Mouse (Mus musculus): ENCODE measurements around the gene Tpm4. TPM values are rescaled to one million over a fixed set of nuclear protein-coding genes. Genes with fewer than 3 reads are reported as not detected.
A peak's percentile ranks its signal among the peaks of the same experiment; 100 is the strongest.

Tpm4 gene
- polyA plus RNA-seq, 1 experiment from 2014 or later: 797 TPM

- Histone ChIP-seq H3K4me3 (no peak overlapping the region), H3K4me1 (no peaks in the 10 kb centered on the region), H3K36me3 (replicated peaks) (peaks cover 98% of the 10 kb centered on the region), H3K27me3 (replicated peaks; ENCODE audit: low read depth, poor library complexity, severe bottlenecking) (no peaks in the 10 kb centered on the region), H3K27ac (replicated peaks) (no peak overlapping the region), H3K9me3 (no peaks in the 10 kb centered on the region)
- DNase-seq (ENCODE audit: low spot score): no peak
- 79% methylated on average over 3 of the region's 3 CpGs for WGBS
These were observed 35.0 kb downstream of the Tpm4 start for GRCm38 (mm10) chr8:72169681-72170249.

- Histone ChIP-seq H3K4me1 (no peaks in the 10 kb centered on the region), H3K9me3 (no peaks in the 10 kb centered on the region), H3K4me3 (no peak overlapping the region), H3K27ac (replicated peaks) (no peak overlapping the region), H3K36me3 (replicated peaks) (peaks cover 96% of the 10 kb centered on the region), H3K27me3 (replicated peaks; ENCODE audit: low read depth, poor library complexity, severe bottlenecking) (no peaks in the 10 kb centered on the region)
- 62% methylated on average over 5 of the region's 5 CpGs for WGBS
- peak; percentile 62 for DNase-seq (ENCODE audit: low spot score)
These were observed 42.7 kb downstream of the Tpm4 start for GRCm38 (mm10) chr8:72177346-72177925.

GRCm38 (mm10) chr8:72183554-72184202 is 48.9 kb downstream of the Tpm4 start:
- 94% methylated on average over 2 of the region's 2 CpGs for WGBS
- no peak overlapping the region for H3K4me3 ChIP-seq

GRCm38 (mm10) chr8:72187793-72188331 is 53.1 kb downstream of the Tpm4 start:
- Histone ChIP-seq H3K4me3 (no peak overlapping the region), H3K27ac (replicated peaks) (no peak overlapping the region), H3K27me3 (replicated peaks; ENCODE audit: low read depth, poor library complexity, severe bottlenecking) (no peaks in the 10 kb centered on the region), H3K36me3 (replicated peaks) (no peaks in the 10 kb centered on the region), H3K4me1 (no peaks in the 10 kb centered on the region), H3K9me3 (no peaks in the 10 kb centered on the region)
- no peak for DNase-seq (ENCODE audit: low spot score)
- 88% methylated on average over 2 of the region's 2 CpGs for WGBS

More at GRCm38 (mm10) chr8:72183554-72184202, 48.9 kb downstream of the Tpm4 start:
- DNase-seq (ENCODE audit: low spot score): no peak
- Histone ChIP-seq H3K36me3 (replicated peaks) (peaks cover 34% of the 10 kb centered on the region), H3K27me3 (replicated peaks; ENCODE audit: low read depth, poor library complexity, severe bottlenecking) (no peaks in the 10 kb centered on the region), H3K4me1 (no peaks in the 10 kb centered on the region), H3K9me3 (no peaks in the 10 kb centered on the region), H3K27ac (replicated peaks) (no peak overlapping the region)

GRCm38 (mm10) chr8:72189417-72190214 is 54.8 kb downstream of the Tpm4 start, which contains the start of gene Hsh2d:
Hsh2d (plus strand) TSS chr8:72189638.
- no peaks in the 10 kb centered on the region for H3K4me1 ChIP-seq
- DNase-seq (ENCODE audit: low spot score): no peak
- no peaks in the 10 kb centered on the region for H3K27me3 ChIP-seq (replicated peaks; ENCODE audit: low read depth, poor library complexity, severe bottlenecking)
- H3K4me3 ChIP-seq: no peak within 1 kb of the TSS
- H3K36me3 ChIP-seq (replicated peaks): no peaks in the 10 kb centered on the region
- WGBS: 73% methylated on average over 12 of the region's 12 CpGs
- no peak within 1 kb of the TSS for H3K27ac ChIP-seq (replicated peaks)
- no peaks in the 10 kb centered on the region for H3K9me3 ChIP-seq

- Histone ChIP-seq H3K27ac (replicated peaks) (no peak overlapping the region), H3K4me3 (no peak overlapping the region), H3K27me3 (replicated peaks; ENCODE audit: low read depth, poor library complexity, severe bottlenecking) (no peaks in the 10 kb centered on the region), H3K9me3 (no peaks in the 10 kb centered on the region), H3K36me3 (replicated peaks) (no peaks in the 10 kb centered on the region), H3K4me1 (no peaks in the 10 kb centered on the region)
- no peak for DNase-seq (ENCODE audit: low spot score)
- WGBS: 89% methylated on average over 2 of the region's 2 CpGs
These were observed 55.4 kb downstream of the Tpm4 start for GRCm38 (mm10) chr8:72190215-72190539.

GRCm38 (mm10) chr8:72192065-72192464 is 57.3 kb downstream of the Tpm4 start:
- H3K27me3 ChIP-seq (replicated peaks; ENCODE audit: low read depth, poor library complexity, severe bottlenecking): no peaks in the 10 kb centered on the region
- no peak for DNase-seq (ENCODE audit: low spot score)
- no peaks in the 10 kb centered on the region for H3K9me3 ChIP-seq
- no peak overlapping the region for H3K27ac ChIP-seq (replicated peaks)
- H3K4me3 ChIP-seq: no peak overlapping the region
- H3K36me3 ChIP-seq (replicated peaks): no peaks in the 10 kb centered on the region
- no peaks in the 10 kb centered on the region for H3K4me1 ChIP-seq

- Histone ChIP-seq H3K4me1 (no peaks in the 10 kb centered on the region), H3K27ac (replicated peaks) (no peak overlapping the region), H3K36me3 (replicated peaks) (no peaks in the 10 kb centered on the region), H3K9me3 (peaks cover 15% of the 10 kb centered on the region), H3K4me3 (no peak overlapping the region), H3K27me3 (replicated peaks; ENCODE audit: low read depth, poor library complexity, severe bottlenecking) (no peaks in the 10 kb centered on the region)
- DNase-seq (ENCODE audit: low spot score): no peak
- WGBS: 59% methylated on average over 8 of the region's 8 CpGs
These were observed 63.2 kb downstream of the Tpm4 start for GRCm38 (mm10) chr8:72197997-72198396.

Other genes starting within 250 kb of the Tpm4 start
- gene Zfp882, start 226.4 kb upstream of the Tpm4 start, polyA plus RNA-seq (2016; fragmentation: Nextera tagmentation; extraction: Ambion mirVana): 8.4 TPM in 2 replicates
- gene Zfp617, start 226.3 kb upstream of the Tpm4 start, polyA plus RNA-seq (2016; fragmentation: Nextera tagmentation; extraction: Ambion mirVana): 33.0 and 33.1 TPM in 2 replicates
- gene Zfp961, start 183.9 kb upstream of the Tpm4 start, polyA plus RNA-seq (2016; fragmentation: Nextera tagmentation; extraction: Ambion mirVana): 27.3 and 27.7 TPM in 2 replicates
- 0.31 and 0.50 TPM in 2 replicates for gene Cyp4f18, start 125.3 kb upstream of the Tpm4 start, polyA plus RNA-seq (2016; fragmentation: Nextera tagmentation; extraction: Ambion mirVana)
- gene Olfr372, start 93.8 kb upstream of the Tpm4 start, polyA plus RNA-seq (2016; fragmentation: Nextera tagmentation; extraction: Ambion mirVana): not detected in 2 replicates
- gene Olfr373, start 51.8 kb upstream of the Tpm4 start, polyA plus RNA-seq (2016; fragmentation: Nextera tagmentation; extraction: Ambion mirVana): 0.04 TPM in 1 of 2 replicates, not detected in the other
- gene Olfr374, start 27.9 kb upstream of the Tpm4 start, polyA plus RNA-seq (2016; fragmentation: Nextera tagmentation; extraction: Ambion mirVana): not detected in 2 replicates
- 130 and 139 TPM in 2 replicates for gene Rab8a, start 26.2 kb downstream of the Tpm4 start, polyA plus RNA-seq (2016; fragmentation: Nextera tagmentation; extraction: Ambion mirVana)
- gene Hsh2d, start 54.7 kb downstream of the Tpm4 start, polyA plus RNA-seq (2016; fragmentation: Nextera tagmentation; extraction: Ambion mirVana): not detected in 2 replicates
- gene Cib3, start 77.9 kb downstream of the Tpm4 start, polyA plus RNA-seq (2016; fragmentation: Nextera tagmentation; extraction: Ambion mirVana): not detected in 2 replicates
- not detected in 2 replicates for gene Gm11034, start 78.7 kb downstream of the Tpm4 start, polyA plus RNA-seq (2016; fragmentation: Nextera tagmentation; extraction: Ambion mirVana)
- gene Fam32a, start 84.8 kb downstream of the Tpm4 start, polyA plus RNA-seq (2016; fragmentation: Nextera tagmentation; extraction: Ambion mirVana): 77.6 and 82.4 TPM in 2 replicates
- 139 and 144 TPM in 2 replicates for gene Ap1m1, start 105.0 kb downstream of the Tpm4 start, polyA plus RNA-seq (2016; fragmentation: Nextera tagmentation; extraction: Ambion mirVana)
- 31.3 and 36.9 TPM in 2 replicates for gene Gm10282, start 170.3 kb downstream of the Tpm4 start, polyA plus RNA-seq (2016; fragmentation: Nextera tagmentation; extraction: Ambion mirVana)
- gene Klf2, start 184.1 kb downstream of the Tpm4 start, polyA plus RNA-seq (2016; fragmentation: Nextera tagmentation; extraction: Ambion mirVana): 3.1 and 3.7 TPM in 2 replicates